Mouse (Mus musculus): ENCODE measurements around the gene Rapgef2.

Rapgef2 gene

DNA sequence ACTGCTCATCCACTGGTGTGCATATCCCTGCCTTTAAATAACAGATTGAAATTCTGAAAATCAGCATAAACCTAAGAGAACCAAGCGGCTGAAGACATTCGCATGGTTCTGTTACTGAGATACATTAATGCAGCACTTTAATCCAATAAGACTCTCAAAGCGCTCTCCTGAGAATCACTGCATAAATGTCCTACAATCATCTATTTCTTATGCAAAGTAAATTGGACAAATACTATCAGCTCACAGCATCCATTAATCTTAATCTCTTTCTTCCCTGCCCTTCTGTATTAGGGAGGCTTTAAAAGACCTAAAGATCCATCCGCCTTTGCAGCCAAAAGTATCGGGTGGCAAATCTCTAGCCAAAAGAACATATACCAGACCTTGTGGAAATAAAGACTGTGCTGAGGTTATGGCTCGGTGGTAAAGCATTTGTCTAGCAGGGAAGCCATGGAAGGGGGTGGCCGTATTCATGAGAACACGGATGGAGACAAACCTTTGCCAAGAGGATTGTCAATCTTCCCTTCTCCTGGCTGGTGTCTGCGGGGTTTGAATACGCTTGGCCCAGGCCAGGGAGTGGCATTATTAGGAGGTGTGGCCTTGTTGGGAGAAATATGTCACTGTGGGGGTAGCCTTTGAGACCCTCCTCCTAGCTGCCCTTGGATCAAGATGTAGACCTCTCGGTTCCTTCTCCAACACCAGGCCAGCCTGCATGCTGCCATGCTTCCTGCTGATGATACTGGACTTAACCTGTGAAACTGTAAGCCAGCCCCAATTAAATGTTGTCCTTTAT lies 10.3 kb downstream of the Rapgef2 start:
- DNase-seq, result no peak

DNA sequence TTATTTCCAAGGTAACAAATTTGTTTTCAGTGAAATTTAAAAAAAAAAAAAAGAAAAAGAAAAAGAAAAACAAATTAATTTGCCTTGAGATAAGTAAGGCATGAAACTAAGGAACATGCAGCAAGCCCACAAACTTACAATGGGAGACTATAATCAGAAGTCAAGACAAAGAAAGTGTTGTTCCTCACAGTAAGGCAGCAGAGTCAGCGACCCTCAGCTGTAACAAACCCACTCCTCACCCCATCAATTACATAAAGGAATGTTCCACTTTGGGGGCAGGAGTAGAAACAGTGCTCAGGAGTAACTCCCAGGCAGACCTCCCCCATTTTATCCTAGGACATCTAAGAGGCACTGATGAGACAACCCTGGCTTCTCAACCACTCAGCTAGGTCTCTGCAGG lies 13.0 kb downstream of the Rapgef2 start:
- no peak for DNase-seq

DNA sequence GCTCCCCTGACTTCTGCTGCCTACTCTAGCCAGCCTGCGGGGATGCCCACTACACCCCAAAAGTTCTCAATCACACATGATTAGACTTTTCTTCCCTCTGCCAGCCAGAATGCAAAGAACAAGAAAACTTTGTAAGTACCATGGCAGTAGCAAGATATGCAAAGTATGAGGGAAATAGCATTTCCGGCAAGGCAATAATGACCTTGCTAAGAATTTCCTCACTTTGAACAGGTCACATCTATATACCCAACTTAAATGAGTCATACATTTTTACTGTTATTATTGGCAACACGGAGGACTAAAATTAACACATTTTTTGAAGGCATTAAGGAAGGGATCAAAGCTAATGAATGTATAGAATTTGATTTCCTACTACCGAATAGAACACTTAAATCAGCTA lies 13.4 kb downstream of the Rapgef2 start:
- DNase-seq, result no peak

DNA sequence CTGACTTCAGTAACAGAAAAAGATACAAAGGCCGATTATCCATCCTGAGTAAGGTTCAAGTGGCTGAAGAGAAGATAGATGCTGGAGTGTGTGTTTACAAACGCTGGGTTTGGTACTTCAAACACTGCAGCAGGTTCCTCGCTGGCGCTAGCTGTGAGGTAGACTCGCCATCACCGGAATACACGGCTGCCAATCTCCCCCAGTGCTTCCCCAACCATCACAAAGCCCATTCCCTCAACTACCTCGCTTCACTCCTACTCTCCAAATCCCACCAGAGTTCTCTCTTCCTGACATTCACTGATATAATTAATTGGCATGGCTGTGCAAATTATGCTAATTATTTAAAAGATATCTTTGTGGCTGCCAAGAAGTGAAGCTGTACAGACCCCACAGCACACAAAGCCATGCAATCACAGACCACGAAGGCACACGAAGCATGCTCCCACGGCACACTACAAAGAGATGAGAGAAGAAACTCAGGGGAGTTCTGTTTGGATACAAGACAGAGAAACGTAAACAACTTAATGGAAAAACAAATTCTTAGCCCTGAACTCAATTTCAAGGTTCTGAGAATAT lies 15.2 kb downstream of the Rapgef2 start:
- no peak for DNase-seq

DNA sequence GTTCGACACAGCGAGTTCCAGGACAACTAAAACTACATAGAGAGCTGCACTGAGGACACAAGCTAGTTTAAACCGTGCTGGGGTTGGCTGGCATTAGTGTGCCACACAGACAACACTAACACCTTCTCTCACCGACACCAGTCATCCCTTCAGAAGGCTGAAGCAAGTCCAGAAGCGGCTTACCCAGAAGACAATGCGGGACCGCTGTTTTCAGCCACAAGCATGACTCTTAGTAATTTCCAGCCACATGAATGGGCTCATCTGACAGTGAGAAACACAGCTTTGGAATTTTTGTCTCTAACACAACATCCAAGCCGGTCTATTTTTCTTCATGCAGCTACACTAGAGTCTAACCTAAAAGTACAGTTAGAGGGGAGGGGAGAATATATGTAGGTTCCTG lies 16.4 kb downstream of the Rapgef2 start:
- no peak for DNase-seq

DNA sequence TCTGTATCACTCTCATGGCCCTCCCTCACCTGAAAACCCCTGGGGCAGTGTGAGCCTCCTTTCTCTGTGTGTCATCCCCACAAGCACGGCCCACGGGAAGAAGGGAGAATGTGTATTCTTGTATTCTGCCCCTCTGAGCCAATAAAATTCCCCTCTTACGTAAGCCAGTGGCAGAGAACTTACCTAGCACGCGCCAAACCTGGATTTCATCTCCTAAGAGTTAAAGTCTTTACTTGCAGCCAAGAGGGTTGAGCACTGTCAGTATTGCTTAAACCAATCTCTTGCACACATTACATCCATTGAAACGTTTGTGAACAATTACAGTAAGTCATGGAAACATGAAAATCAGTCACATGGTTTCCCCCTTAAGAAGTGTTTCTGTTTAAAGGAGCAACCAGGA lies 19.3 kb downstream of the Rapgef2 start:
- no peak for DNase-seq

DNA sequence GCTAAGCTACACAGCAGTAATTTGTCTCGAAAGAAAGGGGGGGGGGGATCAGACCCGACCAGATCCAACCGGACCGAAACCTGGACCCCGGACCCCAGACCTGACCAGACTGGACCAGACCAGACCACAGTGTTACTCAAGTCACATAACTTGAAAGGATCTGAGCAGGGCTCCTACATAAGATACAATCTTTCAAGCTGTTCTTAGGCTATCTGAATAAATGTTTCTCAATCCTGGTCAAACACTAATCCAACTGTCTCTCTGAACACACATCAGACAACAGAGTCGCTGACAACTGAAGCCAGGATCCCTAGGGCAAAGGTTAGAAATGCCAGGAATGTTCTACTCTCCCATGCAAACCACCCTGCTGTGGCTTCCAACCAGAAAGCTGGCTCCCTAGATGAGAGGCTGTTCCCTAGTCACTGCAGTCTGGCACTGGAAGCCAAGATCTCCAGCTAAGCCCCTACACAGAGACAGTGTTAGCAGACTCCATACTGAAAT lies 24.5 kb downstream of the Rapgef2 start:
- peak; percentile 53 for DNase-seq

DNA sequence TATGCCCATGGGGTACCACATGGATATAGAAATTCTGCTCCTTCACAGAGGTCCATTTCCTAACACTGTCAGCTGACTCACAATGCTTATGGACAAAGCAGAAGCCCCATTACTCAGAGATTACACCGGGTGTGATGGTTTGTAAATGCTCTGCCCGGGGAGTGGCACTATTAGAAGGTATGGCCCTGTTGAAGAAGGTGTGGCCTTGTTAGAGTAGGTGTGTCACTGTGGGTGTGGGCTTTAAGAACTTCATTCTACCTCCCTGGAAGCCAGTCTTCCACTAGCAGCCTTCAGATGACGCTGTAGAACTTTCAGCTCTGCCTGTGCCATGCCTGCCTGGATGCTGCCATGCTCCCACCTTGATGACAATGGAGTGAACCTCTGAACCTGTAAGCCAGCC lies 32.3 kb downstream of the Rapgef2 start:
- no peak for DNase-seq

DNA sequence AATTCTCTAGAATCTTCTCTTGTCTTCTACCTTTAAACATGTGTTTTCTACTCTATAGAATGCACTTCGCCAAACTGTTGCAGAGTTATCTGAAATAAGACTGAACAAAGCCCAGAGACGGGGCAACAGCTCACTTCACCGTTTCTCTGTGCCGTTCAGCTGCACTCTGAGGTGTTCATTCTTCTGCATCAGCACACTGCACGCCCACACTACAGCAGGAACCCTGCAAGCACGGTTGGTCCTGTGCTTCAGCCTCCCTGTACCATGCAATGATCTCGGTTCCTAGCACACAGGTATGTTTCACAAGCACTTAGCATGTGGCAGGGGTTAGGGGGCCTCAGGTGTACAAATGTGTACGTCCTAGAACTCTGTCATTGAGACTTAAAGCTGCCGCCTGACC lies 32.9 kb downstream of the Rapgef2 start:
- DNase-seq, result no peak

DNA sequence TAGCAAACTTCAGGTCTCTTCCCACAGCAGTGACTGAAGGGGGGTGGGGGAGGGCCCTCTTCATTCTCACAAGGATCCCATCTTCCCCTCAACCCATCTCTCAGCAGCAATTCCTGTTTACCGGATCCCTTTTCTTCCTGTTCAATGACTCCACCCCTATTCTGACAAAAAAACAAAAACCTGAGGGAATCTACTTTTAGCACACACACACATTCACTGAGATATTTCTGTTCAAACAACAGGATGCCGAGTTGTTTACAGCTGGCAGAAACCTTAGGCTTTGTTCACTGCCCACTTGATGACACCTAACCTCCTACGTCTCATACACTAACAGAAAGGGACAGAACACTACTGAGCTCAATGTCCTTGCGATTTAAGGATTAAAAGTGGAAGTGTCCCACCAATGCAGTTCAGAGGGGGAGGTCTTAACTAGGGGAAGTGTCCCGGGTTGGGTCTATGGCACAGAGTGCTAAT lies 33.4 kb downstream of the Rapgef2 start:
- DNase-seq, result peak; percentile 57

DNA sequence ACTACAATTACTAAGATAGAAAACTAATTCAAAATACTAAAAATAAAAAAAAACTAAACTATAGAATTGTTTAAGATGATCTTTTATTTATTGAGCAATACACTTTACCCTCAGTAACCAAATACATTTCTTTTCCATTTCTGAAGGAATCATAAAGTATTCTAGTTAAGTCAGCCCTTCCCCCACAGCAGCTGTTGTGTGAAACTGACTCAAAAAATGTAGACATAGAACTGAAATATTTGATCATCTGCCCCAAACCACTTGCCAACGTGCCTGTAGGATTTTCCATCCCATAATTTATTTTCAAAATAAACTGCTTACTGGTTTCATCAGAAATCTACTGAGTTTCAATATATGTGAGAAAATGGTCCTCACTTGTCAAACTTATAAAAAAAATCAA lies 36.4 kb downstream of the Rapgef2 start:
- DNase-seq, result no peak

DNA sequence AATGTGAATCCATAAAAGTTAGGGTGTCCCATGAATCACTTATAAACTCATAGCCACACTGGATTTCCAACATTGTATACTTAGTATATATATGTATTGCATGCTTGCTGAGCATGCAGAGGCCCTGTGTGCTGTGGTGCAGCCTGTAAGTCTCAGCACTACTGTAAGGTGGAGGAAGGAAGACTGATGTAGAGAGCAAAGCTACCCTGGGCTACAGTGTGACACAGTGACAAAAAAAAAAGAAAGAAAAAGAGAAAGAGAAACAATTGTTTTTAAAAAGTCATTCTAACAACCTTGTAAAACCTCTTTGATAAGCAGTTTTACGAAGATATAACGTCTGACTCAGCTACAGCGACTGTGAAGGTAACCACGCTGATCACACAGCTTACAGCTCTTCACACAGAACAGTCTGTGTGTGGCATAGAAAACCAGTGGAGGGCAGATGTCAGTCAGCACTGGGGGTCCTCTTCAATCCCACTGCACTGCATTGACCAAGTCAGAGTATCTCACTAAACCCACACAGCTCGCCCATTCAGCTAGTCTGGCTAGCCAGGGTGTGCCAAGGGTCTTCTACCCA lies 37.6 kb downstream of the Rapgef2 start:
- no peak for DNase-seq

DNA sequence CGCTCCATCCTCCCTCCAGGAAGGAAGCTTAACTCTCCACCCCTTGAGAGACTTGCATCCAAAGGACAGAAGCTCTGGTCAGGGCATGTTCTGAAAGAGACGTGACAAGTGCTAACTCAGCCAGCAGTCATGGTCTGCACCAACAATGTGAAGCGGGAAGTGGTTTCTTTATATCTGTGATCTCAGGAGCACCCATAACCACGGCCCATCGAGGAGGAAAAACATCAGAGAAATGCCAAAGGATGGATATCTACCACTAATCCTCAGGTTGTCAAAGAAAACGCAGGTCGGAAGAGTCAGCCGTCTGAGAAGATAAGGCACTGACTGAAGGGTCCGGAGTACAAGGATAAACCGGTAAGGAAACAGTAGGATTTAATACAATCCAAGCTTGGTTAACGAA lies 38.1 kb downstream of the Rapgef2 start:
- no peak for DNase-seq

DNA sequence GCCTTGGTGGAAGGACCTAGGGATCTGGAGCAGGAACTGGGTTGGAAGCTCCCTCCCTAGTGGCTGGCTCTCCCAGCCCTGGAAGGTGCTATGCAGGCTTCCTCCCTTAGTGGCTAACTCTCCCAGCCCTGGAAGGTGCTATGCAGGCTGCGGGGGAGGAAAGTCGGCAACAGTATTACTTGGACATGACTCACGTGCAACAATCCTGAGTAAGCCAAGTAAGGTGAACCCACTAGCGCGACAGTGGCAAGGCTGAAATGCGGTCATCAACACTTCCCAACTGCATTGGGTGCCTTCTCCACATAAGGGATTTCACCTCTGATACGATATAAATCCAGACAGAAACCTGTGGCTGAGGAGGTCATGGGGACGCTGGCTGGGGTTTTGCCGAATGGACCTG lies 42.0 kb downstream of the Rapgef2 start:
- DNase-seq, result no peak

DNA sequence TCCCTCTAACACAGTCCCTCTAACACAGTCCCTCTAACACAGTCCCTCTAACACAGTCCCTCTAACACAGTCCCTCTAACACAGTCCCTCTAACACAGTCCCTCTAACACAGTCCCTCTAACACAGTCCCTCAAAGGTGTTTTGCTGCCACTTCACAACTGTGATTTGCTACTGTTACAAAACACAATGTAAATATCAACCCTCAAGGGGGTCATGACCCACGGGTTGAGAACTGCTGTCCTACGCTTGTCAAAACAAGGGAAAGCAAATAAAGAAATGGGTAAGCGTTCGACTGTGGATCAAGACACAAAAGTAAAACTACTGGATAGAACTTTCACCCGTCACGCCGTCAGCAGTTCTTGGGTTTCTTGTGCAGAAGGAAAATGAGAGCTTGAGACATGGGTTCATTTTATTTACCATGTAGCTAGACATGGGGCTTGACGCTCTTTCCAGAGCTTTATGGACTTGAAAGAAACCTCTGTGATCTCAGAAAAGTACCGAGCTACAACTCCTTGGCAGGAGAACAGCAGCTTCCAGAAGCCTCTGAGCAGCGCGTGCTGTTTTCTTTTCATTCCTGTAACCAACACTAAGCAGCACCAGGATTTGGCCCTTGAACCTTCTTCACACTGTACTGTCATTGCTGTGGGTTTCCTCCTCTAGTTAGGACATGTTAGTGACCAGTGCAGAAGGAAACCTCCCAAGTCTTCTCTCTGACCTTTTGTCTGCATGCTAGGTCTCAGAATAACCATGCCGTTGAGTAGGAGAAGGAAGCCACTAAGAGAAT lies 43.2 kb downstream of the Rapgef2 start:
- DNase-seq, result peak; percentile 49

DNA sequence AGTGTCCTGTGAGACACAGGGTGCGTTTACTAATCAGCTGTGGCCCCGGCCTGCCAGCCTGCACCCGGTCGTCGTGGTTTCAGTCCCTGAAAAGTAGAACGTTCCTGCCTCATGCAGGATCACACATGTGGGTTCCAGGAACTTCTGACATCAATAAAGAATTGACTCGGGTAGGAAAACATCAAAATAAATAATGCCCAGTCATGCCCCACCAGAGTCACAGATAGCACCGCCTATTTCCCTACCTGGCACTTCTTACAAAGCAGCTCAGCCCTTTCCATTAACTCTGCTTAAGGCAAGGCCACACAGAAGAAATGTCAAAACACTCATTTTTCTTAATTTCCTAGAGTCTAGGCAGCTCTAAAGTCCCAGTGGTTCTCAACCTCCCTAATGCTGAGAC lies 44.0 kb downstream of the Rapgef2 start:
- no peak for DNase-seq

DNA sequence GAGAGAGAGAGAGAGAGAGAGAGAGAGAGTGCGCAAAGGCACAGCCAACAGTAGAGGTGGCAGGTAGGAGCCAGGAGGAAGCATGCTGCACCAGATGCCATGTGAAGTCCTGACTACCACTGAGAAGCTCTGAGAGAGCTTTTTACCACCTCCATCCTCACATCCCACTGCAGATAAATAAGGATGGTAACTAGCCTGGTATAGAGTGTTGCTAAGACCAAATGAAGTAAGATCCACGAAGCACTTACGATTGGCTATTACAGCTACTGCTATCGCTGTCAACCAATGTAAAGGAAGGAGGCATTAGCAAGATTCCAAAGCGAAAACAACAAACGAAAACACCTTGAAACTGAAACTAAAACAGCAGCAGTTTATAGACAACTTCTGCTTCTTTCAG lies 47.3 kb downstream of the Rapgef2 start:
- no peak for DNase-seq

DNA sequence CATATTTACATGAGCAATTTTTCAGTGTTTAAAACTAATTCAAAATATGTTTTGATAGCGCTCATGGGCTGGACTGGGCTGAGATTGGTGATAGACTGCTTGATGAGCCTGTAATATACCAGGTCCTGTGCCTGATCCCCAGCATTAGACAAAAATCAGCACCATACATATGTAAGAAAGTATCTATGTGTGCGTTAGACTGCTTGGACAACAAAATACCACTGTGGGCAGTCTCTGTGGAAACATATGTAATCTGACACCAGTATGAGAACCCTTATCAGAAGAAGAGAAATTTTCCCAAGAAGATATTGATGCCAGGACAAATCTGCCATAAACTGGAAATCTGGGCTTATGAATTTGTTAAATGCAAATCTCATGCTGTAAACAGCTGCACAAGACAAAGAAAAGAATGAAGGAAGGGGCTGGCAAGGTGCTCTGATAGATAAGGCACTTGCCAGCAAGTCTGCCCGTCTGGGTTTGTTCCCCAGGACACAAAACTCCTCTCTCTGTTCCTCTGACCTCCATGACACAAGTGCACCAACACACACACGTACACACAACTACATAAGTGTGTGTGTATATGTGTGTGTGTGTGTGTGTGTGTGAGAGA lies 47.8 kb downstream of the Rapgef2 start:
- DNase-seq, result no peak

DNA sequence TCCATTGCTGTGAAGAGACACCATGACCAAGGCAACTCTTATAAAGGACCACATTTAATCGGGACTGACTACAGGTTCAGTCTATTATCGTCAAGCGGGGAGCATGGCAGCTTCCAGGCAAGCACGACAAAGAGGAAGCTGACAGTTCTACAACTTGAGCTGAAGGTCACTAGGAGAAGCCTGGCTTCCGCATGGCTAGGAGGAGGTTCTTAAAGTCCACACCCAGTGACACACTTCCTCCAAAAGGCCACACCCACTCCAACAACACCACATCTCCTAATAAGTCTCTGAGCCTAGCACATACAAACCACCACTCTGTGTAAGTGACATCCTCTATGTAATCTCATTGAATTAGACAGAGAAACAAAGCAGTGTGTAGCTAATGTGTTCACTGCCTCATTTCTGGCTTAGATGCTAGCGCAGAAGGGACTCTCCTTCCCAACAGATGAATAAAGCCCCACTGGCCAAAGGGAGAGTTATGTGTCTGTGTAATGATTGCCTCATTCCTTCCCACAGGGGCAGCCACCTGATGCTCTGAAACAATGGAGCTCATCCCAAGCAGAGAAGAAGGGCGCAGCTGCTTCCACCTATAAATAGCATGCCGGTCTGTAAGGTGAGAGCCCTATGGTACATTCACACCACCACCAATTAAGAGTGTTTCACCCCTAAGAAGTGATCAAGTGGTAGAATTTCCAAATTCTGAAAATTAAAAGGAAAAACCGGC lies 48.5 kb downstream of the Rapgef2 start:
- peak; percentile 81 for DNase-seq

DNA sequence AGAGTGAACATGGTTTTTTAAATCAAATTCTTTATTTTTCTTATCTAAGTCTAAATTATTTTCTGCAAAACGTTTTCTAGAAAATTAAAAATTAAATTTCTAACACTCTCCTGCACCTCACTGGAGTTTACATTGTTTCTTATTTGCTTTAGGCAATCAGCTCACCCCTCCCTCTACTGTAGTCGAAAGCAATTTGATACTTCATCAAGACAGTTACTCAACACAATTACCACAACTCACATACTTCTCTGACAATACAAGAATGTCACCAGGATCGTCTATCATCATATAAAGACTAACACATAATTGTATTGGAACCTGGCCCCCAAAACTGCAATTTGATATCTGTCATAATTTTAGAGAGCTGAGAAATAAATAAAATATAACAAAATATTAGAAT lies 51.8 kb downstream of the Rapgef2 start:
- no peak for DNase-seq

DNA sequence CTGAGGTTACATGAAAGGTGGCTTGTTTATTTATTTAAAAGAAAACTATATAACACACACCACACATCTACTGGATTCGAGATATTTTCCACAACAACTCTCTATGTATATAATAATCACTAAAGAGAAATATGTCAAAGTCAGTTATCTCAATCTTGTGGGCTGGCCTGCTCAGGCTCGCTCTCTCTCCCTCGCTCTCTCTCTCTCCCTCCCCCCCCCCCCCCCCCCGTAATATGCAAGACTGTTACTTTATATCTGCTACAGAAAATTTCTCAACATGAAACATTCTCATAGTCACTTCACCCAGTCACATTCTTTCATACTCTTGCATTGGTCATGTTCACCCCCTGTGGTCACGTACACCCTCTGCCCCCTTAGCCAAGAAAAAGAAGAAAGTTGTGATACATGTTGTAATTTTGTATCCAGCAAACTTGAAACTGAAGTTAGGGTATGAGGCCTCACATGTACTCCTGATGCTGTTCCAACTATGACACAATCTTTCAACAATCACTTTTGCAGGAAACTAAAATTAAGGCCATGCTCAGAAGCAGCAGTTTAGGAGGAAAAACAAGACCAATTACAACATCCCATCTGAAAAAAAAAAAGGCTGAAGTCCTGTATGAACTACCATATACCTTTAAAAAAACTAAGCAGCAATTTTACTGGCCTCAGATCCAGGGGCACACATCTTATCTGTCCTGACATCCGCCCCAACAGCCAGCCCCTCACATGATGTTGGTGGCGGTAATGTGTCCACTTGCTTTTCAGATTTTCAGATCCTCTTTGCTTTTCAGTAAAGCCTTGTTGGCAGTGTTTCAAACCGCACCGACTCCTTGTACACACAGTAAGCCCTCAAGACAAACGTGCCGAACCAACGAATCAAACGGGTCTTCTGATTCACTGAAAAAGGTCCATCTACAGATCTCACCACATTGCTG lies 52.6 kb downstream of the Rapgef2 start:
- peak; percentile 79 for DNase-seq
